Mouse (Mus musculus) small intestine, adult 2 months (tissue): ENCODE measurements around the gene Fzd1. TPM values are rescaled to one million over a fixed set of nuclear protein-coding genes. Genes with fewer than 3 reads are reported as not detected.
A peak's percentile ranks its signal among the peaks of the same experiment; 100 is the strongest.

ENCODE experiments used
- H3K27ac ChIP-seq: fragments of 200-500 bp; 2 replicates; pipeline ENCODE4 v1.5.1; 2012; ENCODE audit warnings: low read depth, low read length, control low read depth, inconsistent platforms; ENCODE audit not compliant: insufficient read depth
- H3K27me3 ChIP-seq: fragments of 200-500 bp; 2 replicates; pipeline ENCODE4 v1.6.1; 2012; ENCODE audit warnings: mild to moderate bottlenecking, moderate library complexity, low read length, inconsistent platforms; ENCODE audit not compliant: control insufficient read depth, insufficient read depth
- H3K36me3 ChIP-seq: fragments of 200-500 bp; 2 replicates; pipeline ENCODE4 v1.6.1; 2012; ENCODE audit warnings: mild to moderate bottlenecking, low read length, control low read depth, inconsistent platforms; ENCODE audit not compliant: control insufficient read depth, insufficient read depth
- H3K4me1 ChIP-seq: fragments of 200-500 bp; 2 replicates; pipeline ENCODE4 v1.6.1; 2012; ENCODE audit warnings: low read length, inconsistent platforms, mixed read lengths; ENCODE audit not compliant: control insufficient read depth, insufficient read depth, insufficient read length
- H3K4me3 ChIP-seq: fragments of 200-500 bp; 2 replicates; pipeline ENCODE4 v1.5.1; 2012; ENCODE audit warnings: low read depth, mild to moderate bottlenecking, control low read depth, inconsistent platforms, low read length, moderate library complexity
- CTCF ChIP-seq: fragments of 200-500 bp; IDR thresholded peaks from 2 replicates; pipeline ENCODE4 v1.5.1; 2012; ENCODE audit warnings: low read depth, mild to moderate bottlenecking, control low read depth, inconsistent platforms, low read length, moderate library complexity, mixed read lengths; ENCODE audit not compliant: insufficient replicate concordance, insufficient read length; ENCODE audit errors: extremely low read depth
- POLR2A ChIP-seq: fragments of 200-500 bp; IDR thresholded peaks from 2 replicates; pipeline ENCODE4 v1.6.1; 2012; ENCODE audit warnings: low read depth, mild to moderate bottlenecking, control low read depth, inconsistent platforms, low read length, moderate library complexity
- WGBS: fragments of 180-500 bp; shearing (Covaris S2); methylation state at CpG from one replicate; pipeline ENCODE4 v1.1.7; 2018; 5-methylcytosine and 5-hydroxymethylcytosine counted together
- polyA plus RNA-seq: library from polyadenylated mRNA; depleted of rRNA; stranded (reverse); fragments of >200 nt; gene quantifications from 2 replicates; pipeline ENCODE4 v1.2.3, GENCODE M21; 2012; rRNA removed

Gene Fzd1
- polyA plus RNA-seq, result 7.7 and 10.3 TPM in 2 replicates

DNA sequence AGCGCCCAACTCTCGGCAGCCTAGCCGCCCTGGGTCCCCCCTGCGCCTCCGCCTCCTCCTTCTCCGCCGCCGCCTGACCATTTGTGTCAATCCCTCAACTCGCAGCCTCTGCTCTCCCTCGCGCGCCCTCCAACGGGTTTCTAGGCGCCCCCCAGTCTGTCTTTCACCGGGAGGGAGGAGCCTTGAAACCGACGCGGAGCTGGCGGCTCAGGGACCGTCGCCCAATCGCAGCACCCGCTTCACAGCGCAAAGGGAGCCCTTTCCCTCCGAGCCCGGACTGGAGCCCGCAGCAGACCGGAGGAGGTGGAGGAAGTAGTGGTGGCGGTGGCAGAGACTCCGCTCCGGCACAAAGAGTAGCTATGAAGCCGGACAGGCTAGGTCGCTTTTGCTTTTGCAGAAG, at the start of gene Fzd1:
Fzd1 (minus strand) TSS at position 134 of the 400 bp plus-strand sequence.
- peak within 1 kb of the TSS; percentile 80 for H3K4me3 ChIP-seq
- H3K27me3 ChIP-seq, result no peaks in the 10 kb centered on the region
- no peaks in the 10 kb centered on the region for H3K36me3 ChIP-seq
- peak within 1 kb of the TSS; percentile 67 for H3K27ac ChIP-seq
- 0 out of 2 replicates have a peak, but pooled peaks cover 6% of the 10 kb centered on the region for H3K4me1 ChIP-seq
- WGBS, result under 1% methylated on average over 33 of the region's 33 CpGs
- TF ChIP-seq POLR2A, result peak; percentile 74
- no peak for TF ChIP-seq CTCF

DNA sequence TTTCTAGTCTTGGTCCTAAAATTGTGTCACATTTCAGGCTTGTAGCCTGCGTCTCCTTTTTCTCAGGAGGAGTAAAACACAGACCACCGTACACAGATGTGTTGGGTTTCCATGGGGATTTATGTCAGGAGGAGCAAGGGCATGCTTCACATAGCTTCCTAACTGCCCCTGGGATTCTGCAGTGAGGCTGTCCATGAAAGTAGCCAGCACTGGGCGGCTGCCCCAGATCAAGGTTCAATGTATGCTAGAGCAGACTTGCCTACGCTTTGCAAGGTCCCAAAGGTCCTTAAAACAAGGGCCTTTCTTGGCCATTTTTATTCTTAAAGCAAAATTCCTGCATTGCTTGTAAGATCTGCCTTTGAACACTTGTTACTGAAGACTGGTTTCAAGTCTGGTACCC, 47.4 kb upstream of the Fzd1 start:
- H3K4me1 ChIP-seq, result no peaks in the 10 kb centered on the region
- TF ChIP-seq POLR2A (no peak), CTCF (no peak)
- WGBS, result 72% methylated on average over 4 of the region's 4 CpGs
- H3K27me3 ChIP-seq, result no peaks in the 10 kb centered on the region
- no peak overlapping the region for H3K27ac ChIP-seq
- H3K36me3 ChIP-seq, result no peaks in the 10 kb centered on the region
- no peak overlapping the region for H3K4me3 ChIP-seq

DNA sequence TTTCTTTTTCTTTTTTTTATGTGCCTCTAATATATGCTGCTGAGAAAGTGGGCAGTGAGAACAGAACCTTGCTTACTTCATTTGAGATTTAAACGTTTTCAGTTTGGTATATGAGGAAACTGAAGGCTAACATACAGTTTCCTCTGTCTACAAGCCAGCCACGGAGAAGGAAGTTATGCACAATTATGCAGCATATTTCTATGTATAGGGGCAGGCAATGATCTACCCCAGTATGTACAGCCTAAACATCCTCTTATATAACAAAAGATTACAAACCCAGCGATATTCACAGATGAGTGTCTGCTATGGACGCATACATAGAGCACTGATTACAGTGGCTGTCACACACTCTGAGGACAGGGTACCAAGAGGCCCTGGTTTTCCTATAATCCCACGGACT, 45.9 kb upstream of the Fzd1 start:
- WGBS, result 66% methylated on average over 5 of the region's 5 CpGs

DNA sequence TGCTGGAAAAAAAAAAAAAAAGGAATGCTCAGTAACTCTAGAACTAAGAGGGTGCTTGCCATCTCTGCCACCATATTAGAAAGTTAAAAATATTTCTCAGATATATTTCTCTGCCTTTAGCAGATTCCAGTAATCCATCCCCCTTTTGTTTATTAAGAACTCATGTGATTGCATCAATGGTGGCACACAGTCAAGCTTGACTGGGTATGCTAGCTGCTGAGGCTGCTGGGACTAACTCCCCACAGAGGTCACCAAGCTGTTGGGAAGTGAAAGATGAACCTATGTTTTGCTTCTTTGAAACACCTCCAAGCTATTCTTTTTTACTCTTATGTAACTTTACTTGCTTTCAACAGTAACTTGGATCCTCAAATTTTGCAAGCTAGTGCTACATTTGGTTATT, 44.1 kb upstream of the Fzd1 start:
- no peak overlapping the region for H3K4me3 ChIP-seq
- no peak overlapping the region for H3K27ac ChIP-seq
- no peak for TF ChIP-seq CTCF
- TF ChIP-seq POLR2A, result no peak
- no peaks in the 10 kb centered on the region for H3K36me3 ChIP-seq
- H3K27me3 ChIP-seq, result no peaks in the 10 kb centered on the region
- no peaks in the 10 kb centered on the region for H3K4me1 ChIP-seq

More for the DNA sequence above, 45.9 kb upstream of the Fzd1 start:
- H3K36me3 ChIP-seq, result no peaks in the 10 kb centered on the region
- no peaks in the 10 kb centered on the region for H3K4me1 ChIP-seq
- TF ChIP-seq CTCF (no peak), POLR2A (no peak)
- no peaks in the 10 kb centered on the region for H3K27me3 ChIP-seq
- H3K27ac ChIP-seq, result no peak overlapping the region
- H3K4me3 ChIP-seq, result no peak overlapping the region

DNA sequence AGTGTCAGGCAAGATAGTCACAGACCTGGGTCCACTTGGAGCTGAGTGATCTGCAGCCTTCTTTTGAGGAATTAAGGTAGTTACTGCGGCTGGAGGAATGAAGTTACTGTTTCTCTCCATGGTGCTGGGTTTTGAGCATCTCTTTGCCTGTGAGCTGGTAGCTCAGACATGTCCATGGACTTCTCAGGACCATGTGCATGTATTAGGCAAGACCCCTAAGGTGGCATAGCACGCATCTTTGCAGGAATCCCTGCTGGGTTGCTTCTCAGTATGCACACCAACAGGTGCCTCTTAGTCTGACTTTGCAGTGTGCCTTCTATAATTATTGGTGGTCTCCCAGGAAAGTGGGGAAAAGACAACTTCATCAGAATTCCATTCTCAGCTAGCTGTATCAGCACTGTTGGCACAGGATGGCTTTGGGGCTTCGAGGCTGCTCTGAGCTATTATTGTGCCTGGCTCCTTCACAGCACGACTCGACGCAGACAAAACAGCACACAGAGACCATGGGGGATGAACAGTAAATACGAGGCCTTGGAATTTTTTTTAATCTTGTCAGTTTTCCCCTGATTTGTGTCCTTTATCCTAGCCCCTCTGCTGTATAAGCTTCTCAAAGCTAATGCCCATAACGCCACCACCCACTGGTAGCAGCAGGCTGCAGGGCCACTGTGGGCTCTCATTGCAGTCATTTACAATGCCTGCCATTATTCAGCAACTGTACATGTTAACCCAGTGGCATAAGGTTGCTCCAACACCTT, 43.4 kb upstream of the Fzd1 start:
- WGBS, result 84% methylated on average over 8 of the region's 8 CpGs
- no peaks in the 10 kb centered on the region for H3K27me3 ChIP-seq
- TF ChIP-seq POLR2A, result no peak
- no peak for TF ChIP-seq CTCF
- H3K4me3 ChIP-seq, result no peak overlapping the region
- no peak overlapping the region for H3K27ac ChIP-seq
- no peaks in the 10 kb centered on the region for H3K4me1 ChIP-seq
- H3K36me3 ChIP-seq, result no peaks in the 10 kb centered on the region

DNA sequence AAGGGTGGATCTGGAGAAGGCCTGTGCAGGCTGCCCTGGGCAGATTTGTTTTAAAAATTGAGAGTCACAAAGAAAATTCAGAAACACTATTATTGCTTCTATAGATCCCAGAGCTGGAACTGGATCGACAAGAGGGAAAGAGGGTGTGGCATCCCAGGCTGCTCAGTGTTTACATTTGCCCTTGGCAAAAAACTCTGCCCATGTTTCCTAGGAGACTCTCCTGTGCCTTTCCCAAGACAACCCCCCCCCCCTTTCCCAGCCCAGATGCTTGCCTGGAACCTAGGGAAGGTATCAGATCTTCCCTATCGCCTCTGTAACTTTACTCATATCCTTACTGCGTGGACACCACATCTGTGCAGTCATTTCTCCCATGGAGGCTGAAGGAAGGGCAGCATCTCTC, 33.4 kb upstream of the Fzd1 start:
- Histone ChIP-seq H3K4me1 (no peaks in the 10 kb centered on the region), H3K4me3 (no peak overlapping the region), H3K27me3 (no peaks in the 10 kb centered on the region), H3K27ac (no peak overlapping the region), H3K36me3 (no peaks in the 10 kb centered on the region)
- WGBS, result 32% methylated on average over 3 of the region's 3 CpGs
- no peak for TF ChIP-seq CTCF
- TF ChIP-seq POLR2A, result no peak

DNA sequence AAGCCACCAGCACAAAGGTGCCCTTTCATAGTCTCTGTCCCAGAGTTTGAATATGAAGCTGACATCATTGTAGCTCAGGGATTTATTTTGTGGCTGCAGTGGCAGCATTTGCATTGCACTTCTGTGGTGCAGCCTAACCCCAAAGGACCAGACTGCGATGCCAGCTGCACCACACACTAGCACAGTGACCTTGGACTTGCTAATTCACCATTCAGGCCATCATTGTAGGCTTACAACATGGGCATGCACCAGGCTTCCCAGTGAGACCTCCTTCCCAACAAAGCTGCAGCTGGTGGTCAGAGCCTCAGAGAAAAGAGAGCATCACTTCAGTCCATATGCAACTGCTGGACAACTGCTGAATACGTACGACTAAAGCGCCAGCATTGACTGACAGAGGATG, 32.4 kb upstream of the Fzd1 start:
- Histone ChIP-seq H3K4me3 (no peak overlapping the region), H3K27me3 (no peaks in the 10 kb centered on the region), H3K4me1 (no peaks in the 10 kb centered on the region), H3K36me3 (no peaks in the 10 kb centered on the region), H3K27ac (no peak overlapping the region)
- 93% methylated on average over 4 of the region's 4 CpGs for WGBS
- TF ChIP-seq CTCF, result no peak
- TF ChIP-seq POLR2A, result no peak

DNA sequence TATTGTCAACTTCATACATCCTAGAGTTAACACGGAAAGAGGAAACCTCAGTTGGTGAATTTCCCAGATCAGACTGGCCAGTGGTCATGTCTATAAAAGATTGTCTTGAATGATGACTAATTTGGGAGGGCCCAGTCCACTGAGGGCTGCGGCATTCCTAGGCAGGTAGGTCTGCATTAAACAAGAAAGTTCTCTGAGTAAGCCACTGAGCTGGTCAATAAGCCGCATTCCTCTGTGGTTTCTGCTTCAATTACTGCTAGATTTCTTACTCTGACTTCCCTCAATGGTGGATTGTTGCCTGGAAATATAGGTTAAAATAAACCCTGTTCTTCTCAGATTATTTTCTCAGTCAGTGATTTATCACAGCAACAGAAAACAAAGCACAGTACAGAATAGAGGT, 30.6 kb upstream of the Fzd1 start:
- H3K4me3 ChIP-seq, result no peak overlapping the region
- H3K4me1 ChIP-seq, result no peaks in the 10 kb centered on the region
- no peak for TF ChIP-seq POLR2A
- TF ChIP-seq CTCF, result no peak
- WGBS, result 67% methylated on average over 3 of the region's 3 CpGs
- no peaks in the 10 kb centered on the region for H3K36me3 ChIP-seq
- H3K27ac ChIP-seq, result no peak overlapping the region
- no peaks in the 10 kb centered on the region for H3K27me3 ChIP-seq
